Mouse (Mus musculus): ENCODE measurements at regions not wholly inside any gene's neighbourhood (a gene's known extent, or its start where the extent isn't known, plus 50 kb on each side); places are given as distances from the start of the nearest gene placed in this dataset.
"Not testable (repeated sequence)": the region's sequence is repeated elsewhere in the genome, so short reads cannot be mapped to it uniquely, and the experiment has no call there.

DNA sequence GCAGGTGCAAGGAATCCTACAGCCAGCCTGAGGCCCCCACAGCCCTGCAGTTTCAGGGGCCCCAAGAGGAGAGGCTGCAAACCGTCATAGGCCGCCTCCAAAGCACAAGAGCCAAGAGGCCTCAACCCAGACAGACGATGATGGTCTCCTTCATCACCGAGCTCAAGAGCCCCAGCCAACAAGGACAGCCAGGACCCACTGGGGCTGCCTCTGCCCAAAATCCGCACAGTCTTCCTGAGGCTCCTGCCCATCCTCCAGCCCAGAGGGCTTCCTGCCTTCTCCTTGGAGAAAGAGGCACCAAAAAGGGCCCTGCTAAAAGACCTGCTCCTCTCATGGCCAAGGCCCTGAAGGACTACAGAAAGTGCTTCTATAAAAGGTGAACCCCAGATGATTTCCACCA, 112.3 kb downstream of the Nus1 start:
- not testable (repeated sequence) for DNase-seq

- DNase-seq: no peak
Measured at GRCm38 (mm10) chr10:52530846-52531245, 113.5 kb downstream of the Nus1 start.

DNA sequence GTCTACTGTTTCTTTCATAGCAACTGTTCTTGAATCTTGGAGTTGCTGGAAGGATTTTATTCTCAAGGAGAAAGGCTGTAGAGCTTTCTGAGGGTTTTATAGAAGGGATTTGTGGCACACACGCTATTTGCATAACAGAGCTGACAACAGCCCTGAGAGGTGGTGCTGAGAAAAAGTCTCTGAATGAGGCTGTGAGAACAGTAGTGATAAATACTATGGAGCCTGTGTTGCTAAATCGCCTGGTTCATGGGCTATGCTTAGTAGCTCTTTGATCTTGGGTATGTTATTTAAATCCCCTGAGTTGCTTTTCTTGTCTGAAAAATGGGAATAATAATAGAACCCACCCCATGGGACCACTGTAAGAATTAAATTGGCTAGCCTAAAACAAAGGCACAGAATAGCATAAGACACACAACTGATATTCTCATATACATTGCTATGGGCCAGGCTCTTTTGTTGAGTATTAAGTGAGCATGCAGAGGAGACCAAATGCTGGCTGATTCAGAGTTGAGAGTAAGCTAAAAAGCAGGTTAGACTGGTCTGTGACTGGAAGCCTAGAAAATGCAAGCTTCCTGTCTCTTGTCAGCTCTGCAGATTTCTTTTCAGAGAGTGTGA, 116.0 kb downstream of the Nus1 start:
- DNase-seq: no peak

DNA sequence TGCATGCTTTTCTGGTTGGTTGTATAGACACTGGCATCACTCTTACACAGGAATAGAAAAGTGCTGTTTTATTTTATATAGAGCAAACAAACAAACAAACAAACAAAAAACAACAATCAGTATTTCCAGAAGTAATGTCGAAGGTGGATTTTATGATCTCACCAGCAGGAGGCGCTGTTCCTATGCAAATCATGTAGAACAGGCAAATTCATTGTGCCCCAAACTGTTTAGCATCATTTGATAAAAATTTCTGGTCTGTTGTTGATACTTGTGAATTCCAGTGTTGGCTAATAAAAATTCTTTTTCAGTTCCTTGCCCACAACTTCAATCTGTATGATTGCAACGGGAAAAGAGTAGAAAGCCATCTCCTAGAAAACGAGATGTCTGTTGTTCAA, 116.5 kb downstream of the Nus1 start:
- peak; percentile 21 for DNase-seq

DNA sequence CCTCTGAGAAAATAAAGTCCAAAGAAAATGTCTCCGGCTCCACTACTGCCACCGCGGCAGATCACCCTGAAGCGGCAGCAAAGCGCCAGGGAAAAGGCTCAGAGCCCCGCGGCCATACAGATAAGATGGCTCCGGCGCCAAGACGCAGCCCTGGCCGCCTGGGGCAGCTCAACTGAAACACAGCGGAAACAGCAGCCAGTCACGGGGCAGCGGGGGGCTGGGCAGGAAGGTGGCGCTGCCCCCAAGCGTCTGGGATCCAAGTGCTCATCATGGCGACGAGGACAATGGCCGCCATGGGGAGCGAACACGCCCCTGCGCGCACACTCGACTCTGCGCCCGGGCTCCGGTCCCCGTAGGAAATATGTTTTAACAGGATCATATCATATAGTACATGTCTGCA, 128.2 kb downstream of the Nus1 start:
- no peak for DNase-seq

DNA sequence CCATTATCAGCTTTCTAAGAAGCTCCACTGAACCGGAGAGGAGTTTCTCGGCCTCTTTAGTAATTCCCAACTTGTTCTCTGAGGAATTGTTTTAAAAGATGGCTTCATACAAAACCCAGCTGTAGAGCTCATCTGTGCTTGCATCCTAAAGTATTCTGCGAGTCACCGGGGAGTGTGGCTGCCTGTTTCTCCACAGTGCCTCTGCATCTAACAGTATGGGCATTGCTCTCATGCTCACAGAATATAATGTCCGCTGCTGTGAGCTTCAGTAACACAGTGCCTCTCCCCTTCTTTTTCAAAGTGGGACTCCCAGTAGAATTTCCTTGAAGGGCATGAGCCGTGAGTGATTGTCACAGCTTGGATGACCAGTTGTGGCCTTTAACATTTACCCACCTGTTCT, 113.0 kb upstream of the Slc35f1 start:
- DNase-seq: no peak

- no peak for DNase-seq
Measured at GRCm38 (mm10) chr10:52577795-52578194, 112.5 kb upstream of the Slc35f1 start.

DNA sequence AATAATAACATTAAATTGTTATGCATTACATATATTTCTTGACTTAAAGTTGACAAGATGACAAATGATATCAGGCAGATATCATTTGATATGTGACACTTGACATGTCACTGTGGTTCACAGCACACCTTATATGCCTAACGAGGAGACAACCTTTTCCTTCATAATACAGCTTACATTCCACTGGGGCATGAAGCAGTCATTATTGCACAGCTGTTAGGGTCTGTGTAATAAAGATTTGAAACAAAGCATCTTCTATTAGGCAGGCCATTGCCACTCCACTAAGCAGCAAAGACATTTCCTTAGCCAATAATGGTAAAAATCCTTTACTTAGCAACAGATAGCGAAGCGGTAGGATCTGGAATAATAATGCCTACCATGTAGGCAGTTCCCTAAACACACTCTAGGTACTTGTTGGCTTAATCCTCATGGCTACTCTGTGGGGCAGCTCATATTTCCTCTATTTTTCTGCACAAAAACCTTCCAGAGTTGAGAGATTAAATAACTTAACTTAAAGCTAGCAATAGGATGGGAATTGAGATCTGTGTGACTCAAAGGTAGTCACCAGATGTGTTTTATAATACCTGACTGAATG, 112.0 kb upstream of the Slc35f1 start:
- no peak for DNase-seq

DNA sequence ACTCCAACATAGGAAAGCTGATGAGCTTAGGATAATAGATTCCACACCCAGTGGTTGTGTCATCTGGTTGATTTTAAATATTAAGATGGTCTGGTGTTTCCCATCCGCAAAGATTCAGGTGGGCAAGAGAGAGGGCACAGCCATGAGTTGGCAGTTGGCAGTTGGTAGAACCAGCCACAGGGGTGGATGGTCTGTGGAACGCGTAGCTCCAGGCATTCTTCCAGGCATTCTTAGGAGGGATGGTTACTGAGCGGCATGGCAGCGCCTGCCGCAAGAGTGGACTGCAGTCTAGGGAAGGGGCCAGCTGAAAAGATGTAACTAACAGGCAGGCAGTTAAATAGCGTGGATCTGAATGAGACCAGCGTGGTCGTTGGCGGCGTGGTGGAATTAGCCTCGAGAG, 96.6 kb upstream of the Slc35f1 start:
- DNase-seq: no peak
